Mouse (Mus musculus) embryonic facial prominence, embryonic 10.5 days (tissue): ENCODE data around the gene Rpl36al. TPM values are rescaled to one million over a fixed set of nuclear protein-coding genes. Genes with fewer than 3 reads are reported as not detected.
"Not testable (repeated sequence)": the region's sequence is repeated elsewhere in the genome, so short reads cannot be mapped to it uniquely, and the experiment has no call there.

Experiments used
- DNase-seq: peaks from one replicate; pipeline ENCODE4 v3.0.0-alpha.2; 2017; ENCODE audit warnings: low spot score
- H3K27ac ChIP-seq: fragments of 300-500 bp; sonication (generic); replicated peaks from 2 replicates; pipeline ENCODE4 v1.5.1; 2016; ENCODE audit warnings: mild to moderate bottlenecking
- H3K27me3 ChIP-seq: fragments of 300-500 bp; sonication (generic); replicated peaks from 2 replicates; pipeline ENCODE4 v1.6.1; 2016; ENCODE audit warnings: low read depth, mild to moderate bottlenecking; ENCODE audit not compliant: poor library complexity, severe bottlenecking
- H3K36me3 ChIP-seq: fragments of 300-500 bp; sonication (generic); replicated peaks from 2 replicates; pipeline ENCODE4 v1.6.1; 2016; ENCODE audit warnings: mild to moderate bottlenecking, moderate library complexity
- H3K4me1 ChIP-seq: fragments of 300-500 bp; sonication (generic); 2 replicates; pipeline ENCODE4 v1.6.1; 2016
- H3K4me3 ChIP-seq: fragments of 300-500 bp; sonication (generic); 2 replicates; pipeline ENCODE4 v1.5.1; 2016; ENCODE audit warnings: mild to moderate bottlenecking, moderate library complexity
- H3K9me3 ChIP-seq: fragments of 300-500 bp; sonication (generic); 2 replicates; pipeline ENCODE4 v1.6.1; 2016; ENCODE audit warnings: mild to moderate bottlenecking
- WGBS: fragments of 180-500 bp; shearing (Covaris S2); methylation state at CpG from one replicate; pipeline ENCODE4 v1.1.7; 2016; 5-methylcytosine and 5-hydroxymethylcytosine counted together
- polyA plus RNA-seq: library from polyadenylated mRNA; unstranded; fragments of >200 nt; fragmentation: Nextera tagmentation; extraction: Ambion mirVana; gene quantifications from 2 replicates; pipeline ENCODE4 v1.2.1, GENCODE M21; 2016

Rpl36al gene
- polyA plus RNA-seq, 1 experiment from 2014 or later = 553 TPM

GRCm38 (mm10) chr12:69164904-69165303 is 19.0 kb downstream of the Rpl36al start:
- 60% methylated on average over 3 of the region's 3 CpGs for WGBS

DNA sequence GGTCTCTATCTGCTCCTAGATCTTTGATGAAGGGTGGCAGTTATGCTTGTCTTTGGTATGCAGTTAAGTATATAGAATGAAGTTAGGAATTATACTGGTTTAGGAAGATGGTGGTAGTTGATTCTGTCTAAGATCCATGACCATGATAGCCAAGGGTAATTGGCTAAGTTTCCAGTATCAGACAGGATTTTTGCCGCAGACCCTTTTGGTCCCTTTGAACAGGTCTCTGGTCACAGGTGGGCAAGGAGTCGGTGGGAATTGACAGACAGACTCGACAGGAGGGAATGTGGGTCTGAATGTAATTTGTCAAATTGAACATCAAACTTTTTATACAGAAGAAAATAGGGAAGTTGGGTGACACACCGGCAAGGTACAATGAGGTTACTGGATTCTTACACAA is 20.3 kb downstream of the Rpl36al start:
- WGBS = 87% methylated on average over 4 of the region's 4 CpGs
- not testable (repeated sequence) for H3K4me3 ChIP-seq, DNase-seq

More at GRCm38 (mm10) chr12:69164904-69165303, 19.0 kb downstream of the Rpl36al start:
- DNase-seq = no peak
- H3K9me3 ChIP-seq = no peaks in the 10 kb centered on the region
- no peak overlapping the region for H3K27ac ChIP-seq
- no peaks in the 10 kb centered on the region for H3K27me3 ChIP-seq
- H3K36me3 ChIP-seq = no peaks in the 10 kb centered on the region
- no peak overlapping the region for H3K4me3 ChIP-seq
- peaks cover 12% of the 10 kb centered on the region for H3K4me1 ChIP-seq

DNA sequence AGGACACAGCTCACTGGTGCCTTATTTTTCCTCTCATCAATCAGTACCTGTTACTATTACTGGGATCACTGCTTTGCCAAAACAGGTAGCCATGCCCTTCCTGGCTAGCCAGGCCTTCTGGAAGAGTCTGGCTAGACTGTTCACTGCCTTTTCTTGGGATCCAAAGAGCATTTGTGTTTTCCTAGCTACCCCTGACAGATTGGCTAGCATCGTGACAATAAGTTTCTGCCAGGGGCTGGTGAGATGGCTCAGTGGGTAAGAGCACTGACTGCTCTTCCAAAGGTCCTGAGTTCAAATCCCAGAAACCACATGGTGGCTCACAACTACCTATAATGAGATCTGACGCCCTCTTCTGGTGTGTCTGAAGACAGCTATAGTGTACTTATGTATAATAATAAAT is 23.2 kb downstream of the Rpl36al start:
- not testable (repeated sequence) for H3K4me3 ChIP-seq, DNase-seq, H3K27me3 ChIP-seq, H3K4me1 ChIP-seq, H3K9me3 ChIP-seq, H3K27ac ChIP-seq
- 78% methylated on average over 2 of the region's 2 CpGs for WGBS
- peaks cover 23% of the 10 kb centered on the region for H3K36me3 ChIP-seq

More for the DNA sequence above, 20.3 kb downstream of the Rpl36al start:
- not testable (repeated sequence) for H3K36me3 ChIP-seq, H3K4me1 ChIP-seq, H3K27ac ChIP-seq, H3K9me3 ChIP-seq, H3K27me3 ChIP-seq

GRCm38 (mm10) chr12:69159578-69159940 is 24.3 kb downstream of the Rpl36al start:
- Histone ChIP-seq H3K4me1 (0 out of 2 replicates have a peak, but pooled peaks cover 5% of the 10 kb centered on the region), H3K4me3 (peak overlapping the region; percentile 77), H3K9me3 (no peaks in the 10 kb centered on the region), H3K27ac (no peak overlapping the region), H3K27me3 (no peaks in the 10 kb centered on the region), H3K36me3 (peaks cover 30% of the 10 kb centered on the region)
- peak; percentile 25 for DNase-seq
- WGBS = 7% methylated on average over 9 of the region's 9 CpGs

DNA sequence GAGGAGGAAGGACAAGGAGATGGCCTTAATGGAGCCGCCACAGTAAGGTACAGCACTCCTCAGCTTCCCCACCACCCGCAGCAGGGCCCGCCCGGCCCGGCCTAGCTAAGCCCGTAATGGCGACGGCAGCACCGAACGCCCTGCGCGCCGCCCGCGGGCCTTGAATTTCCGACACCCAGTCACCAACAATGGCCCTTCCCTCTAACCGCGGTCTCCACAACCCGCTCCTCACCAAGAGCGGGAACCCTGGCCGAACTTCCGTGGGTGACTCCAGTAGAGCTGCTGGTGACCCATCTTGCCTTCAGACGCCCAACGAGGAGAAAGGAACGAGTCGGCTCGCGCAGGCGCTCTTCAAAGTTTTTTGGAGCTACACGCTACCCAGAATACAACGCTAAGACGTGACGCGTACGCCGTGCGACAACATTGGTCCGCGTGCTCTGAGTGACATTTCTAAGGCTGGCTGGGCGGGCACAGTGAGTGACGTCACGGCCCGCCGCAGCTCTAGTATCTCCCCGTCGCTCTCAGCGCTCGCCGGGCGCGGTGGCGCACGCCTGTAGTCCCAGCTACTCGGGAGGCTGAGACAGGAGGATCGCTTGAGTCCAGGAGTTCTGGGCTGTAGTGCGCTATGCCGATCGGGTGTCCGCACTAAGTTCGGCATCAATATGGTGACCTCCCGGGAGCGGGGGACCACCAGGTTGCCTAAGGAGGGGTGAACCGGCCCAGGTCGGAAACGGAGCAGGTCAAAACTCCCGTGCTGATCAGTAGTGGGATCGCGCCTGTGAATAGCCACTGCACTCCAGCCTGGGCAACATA is 24.9 kb downstream of the Rpl36al start, which contains the start of gene Rps29:
TSS of gene Rps29 (minus strand) at position 422 of the 813 bp plus-strand sequence.
- H3K9me3 ChIP-seq, H3K4me1 ChIP-seq, H3K27me3 ChIP-seq: not testable (repeated sequence)
- H3K4me3 ChIP-seq = peak within 1 kb of the TSS; percentile 77
- peak; percentile 98 for DNase-seq
- peak within 1 kb of the TSS; percentile 95 for H3K27ac ChIP-seq
- peaks cover 30% of the 10 kb centered on the region for H3K36me3 ChIP-seq
- WGBS = under 1% methylated on average over 63 of the region's 68 CpGs

DNA sequence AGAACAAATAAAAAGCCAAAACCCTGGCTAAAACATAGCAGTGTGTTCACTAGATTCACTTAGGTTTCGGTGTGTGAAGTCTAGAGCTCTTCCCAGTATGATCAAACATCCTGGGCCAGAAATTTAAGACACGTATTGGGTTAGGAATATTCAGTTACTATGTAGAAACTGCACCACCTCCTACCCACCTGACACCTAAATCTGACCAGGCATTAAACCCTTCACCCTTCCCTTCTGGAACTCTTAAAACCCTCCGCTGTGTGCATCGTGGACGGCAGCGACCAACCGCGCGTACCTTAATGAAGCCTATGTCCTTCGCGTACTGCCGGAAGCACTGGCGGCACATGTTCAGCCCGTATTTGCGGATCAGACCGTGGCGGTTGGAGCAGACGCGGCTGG is 25.5 kb downstream of the Rpl36al start:
- peak overlapping the region; percentile 95 for H3K27ac ChIP-seq
- H3K36me3 ChIP-seq = peaks cover 30% of the 10 kb centered on the region
- no peak for DNase-seq
- no peaks in the 10 kb centered on the region for H3K27me3 ChIP-seq
- 1% methylated on average over 19 of the region's 19 CpGs for WGBS
- H3K4me1 ChIP-seq = 0 out of 2 replicates have a peak, but pooled peaks cover 5% of the 10 kb centered on the region
- H3K4me3 ChIP-seq = peak overlapping the region; percentile 77
- no peaks in the 10 kb centered on the region for H3K9me3 ChIP-seq

- DNase-seq = no peak
- WGBS = 96% methylated on average over 2 of the region's 2 CpGs
- Histone ChIP-seq H3K36me3 (peaks cover 30% of the 10 kb centered on the region), H3K4me1 (0 out of 2 replicates have a peak, but pooled peaks cover 5% of the 10 kb centered on the region), H3K27me3 (no peaks in the 10 kb centered on the region), H3K9me3 (no peaks in the 10 kb centered on the region), H3K27ac (no peak overlapping the region), H3K4me3 (peak overlapping the region; percentile 77; the same call in 1 of the 2 replicates)
Measured at GRCm38 (mm10) chr12:69157107-69157506, 26.8 kb downstream of the Rpl36al start.

DNA sequence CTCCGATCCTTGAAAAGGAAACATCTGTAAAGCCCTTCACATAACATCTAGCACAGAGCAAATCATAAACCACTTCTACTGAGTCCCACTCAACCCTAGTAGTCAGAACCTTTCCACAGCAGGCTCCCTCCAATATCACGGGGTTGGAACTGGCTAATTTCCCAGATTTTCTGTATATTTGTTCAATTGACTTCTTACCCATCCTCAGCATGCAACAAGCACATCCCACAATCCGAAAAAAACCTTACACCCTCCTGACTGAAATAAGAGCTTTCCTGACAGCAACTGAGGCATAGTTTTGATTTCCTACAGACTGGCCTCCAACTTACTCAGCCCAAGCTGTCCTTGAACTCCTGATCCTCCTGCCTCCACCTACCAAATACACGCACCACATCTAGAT is 27.4 kb downstream of the Rpl36al start:
- peaks cover 30% of the 10 kb centered on the region for H3K36me3 ChIP-seq
- no peak for DNase-seq
- no peak overlapping the region for H3K4me3 ChIP-seq
- H3K9me3 ChIP-seq = no peaks in the 10 kb centered on the region
- no peak overlapping the region for H3K27ac ChIP-seq
- H3K27me3 ChIP-seq = no peaks in the 10 kb centered on the region
- 0 out of 2 replicates have a peak, but pooled peaks cover 5% of the 10 kb centered on the region for H3K4me1 ChIP-seq
- WGBS = 82% methylated on average over 4 of the region's 4 CpGs

DNA sequence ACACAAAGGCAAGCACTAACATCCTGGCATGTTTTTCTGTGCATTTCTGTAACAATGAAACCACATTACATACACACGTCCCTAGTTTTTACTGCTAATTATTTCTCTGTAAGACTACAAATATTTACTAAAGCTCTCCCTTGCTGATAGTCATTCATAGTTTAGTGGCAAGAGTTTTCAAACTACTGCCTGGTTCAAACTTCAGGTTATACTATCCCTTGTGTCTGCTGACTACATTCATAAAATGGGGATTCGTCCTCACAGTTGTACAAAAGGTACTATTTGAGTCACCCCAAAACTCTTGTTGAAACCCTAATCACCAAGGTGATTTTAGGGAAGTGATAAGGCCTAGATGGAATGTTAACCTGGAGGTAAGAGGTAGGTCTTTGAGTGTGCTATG is 28.0 kb downstream of the Rpl36al start:
- Histone ChIP-seq H3K9me3 (no peaks in the 10 kb centered on the region), H3K27me3 (no peaks in the 10 kb centered on the region), H3K27ac (no peak overlapping the region), H3K4me3 (no peak overlapping the region), H3K4me1 (0 out of 2 replicates have a peak, but pooled peaks cover 5% of the 10 kb centered on the region), H3K36me3 (peaks cover 30% of the 10 kb centered on the region)
- WGBS = 84% methylated on average over 2 of the region's 2 CpGs
- no peak for DNase-seq

DNA sequence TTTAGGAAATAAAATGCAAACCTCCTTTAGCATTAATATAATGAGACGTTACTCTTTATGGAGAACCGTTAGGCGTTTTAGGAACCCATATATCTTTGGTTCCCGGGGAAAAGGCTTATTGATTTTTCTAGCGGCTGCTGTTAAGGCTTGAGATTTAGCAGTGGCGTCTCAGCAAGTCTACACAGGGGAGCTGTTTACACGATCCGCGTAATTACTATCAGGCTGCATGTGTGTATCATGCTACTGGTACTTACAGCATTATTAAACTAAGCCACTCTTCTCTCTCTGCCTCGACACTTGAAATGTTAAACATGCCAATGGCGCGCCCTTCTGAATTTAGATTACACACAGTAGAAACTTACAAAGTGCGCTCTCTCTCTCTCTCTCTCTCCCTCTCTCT is 33.8 kb downstream of the Rpl36al start:
- DNase-seq = no peak
- Histone ChIP-seq H3K4me3 (no peak overlapping the region), H3K4me1 (no peaks in the 10 kb centered on the region), H3K27me3 (no peaks in the 10 kb centered on the region), H3K9me3 (no peaks in the 10 kb centered on the region), H3K27ac (no peak overlapping the region), H3K36me3 (peaks cover under 1% of the 10 kb centered on the region)
- 89% methylated on average over 13 of the region's 13 CpGs for WGBS

DNA sequence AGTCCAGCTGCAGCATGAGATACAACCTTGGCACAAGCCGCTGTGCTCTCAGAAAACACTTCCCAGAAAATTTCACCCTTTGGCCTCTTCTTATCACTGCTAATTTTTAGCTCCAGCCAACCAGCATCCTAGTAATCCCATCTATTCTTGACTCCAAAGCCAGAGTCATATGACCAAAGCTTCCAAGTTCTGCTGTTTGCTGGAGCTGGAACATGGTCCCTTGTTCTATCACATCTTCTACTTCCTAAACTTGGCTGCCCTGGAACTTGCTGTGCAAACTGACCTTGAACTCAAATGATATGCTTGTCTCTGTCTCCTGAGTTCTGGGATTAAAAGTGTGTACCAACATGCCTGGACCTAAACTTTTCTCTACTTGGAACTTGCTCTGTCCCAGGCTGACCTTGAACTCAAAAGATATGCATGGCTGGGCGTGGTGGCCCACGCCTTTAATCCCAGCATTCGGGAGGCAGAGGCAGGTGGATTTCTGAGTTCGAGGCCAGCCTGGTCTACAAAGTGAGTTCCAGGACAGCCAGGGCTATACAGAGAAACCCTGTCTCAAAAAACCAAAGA is 36.6 kb downstream of the Rpl36al start:
- 90% methylated on average over 5 of the region's 5 CpGs for WGBS
- Histone ChIP-seq H3K4me3 (no peak overlapping the region), H3K36me3 (no peaks in the 10 kb centered on the region)

DNA sequence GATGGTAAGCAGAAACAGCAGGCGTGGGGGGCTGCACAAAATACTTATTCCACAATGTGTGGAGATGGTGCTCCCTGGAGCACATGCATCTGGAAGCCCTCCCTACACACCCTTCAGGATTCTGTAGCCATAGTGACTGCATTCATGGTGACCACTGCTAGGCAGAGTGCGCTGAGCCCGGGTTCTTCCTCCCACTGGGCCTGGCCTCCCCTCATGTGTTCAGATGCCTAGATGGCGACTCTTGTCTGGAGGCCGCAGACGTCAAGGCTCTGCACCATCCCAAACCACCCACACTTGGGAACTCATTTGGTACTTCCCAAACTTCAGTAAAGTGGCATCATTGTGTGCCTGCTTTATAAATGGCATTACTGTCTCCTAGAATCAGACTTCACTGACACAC is 40.4 kb downstream of the Rpl36al start:
- H3K4me1 ChIP-seq = no peaks in the 10 kb centered on the region
- no peaks in the 10 kb centered on the region for H3K27me3 ChIP-seq
- 75% methylated on average over 6 of the region's 6 CpGs for WGBS
- DNase-seq = no peak
- no peaks in the 10 kb centered on the region for H3K36me3 ChIP-seq
- no peak overlapping the region for H3K4me3 ChIP-seq
- H3K9me3 ChIP-seq = no peaks in the 10 kb centered on the region
- H3K27ac ChIP-seq = no peak overlapping the region

More for the DNA sequence above, 36.6 kb downstream of the Rpl36al start:
- Histone ChIP-seq H3K27ac (no peak overlapping the region), H3K27me3 (no peaks in the 10 kb centered on the region), H3K9me3 (no peaks in the 10 kb centered on the region), H3K4me1 (no peaks in the 10 kb centered on the region)
- no peak for DNase-seq

GRCm38 (mm10) chr12:69139841-69140240 is 44.0 kb downstream of the Rpl36al start:
- Histone ChIP-seq H3K4me1 (no peaks in the 10 kb centered on the region), H3K4me3 (no peak overlapping the region), H3K27ac (no peak overlapping the region), H3K9me3 (no peaks in the 10 kb centered on the region), H3K36me3 (no peaks in the 10 kb centered on the region), H3K27me3 (no peaks in the 10 kb centered on the region)
- DNase-seq = no peak
- 84% methylated on average over 7 of the region's 7 CpGs for WGBS
